Mouse (Mus musculus): ENCODE measurements around the gene Aip. TPM values are rescaled to one million over a fixed set of nuclear protein-coding genes. Genes with fewer than 3 reads are reported as not detected.

Gene Aip
- total RNA-seq, 1 experiment = 26.9 TPM

DNA sequence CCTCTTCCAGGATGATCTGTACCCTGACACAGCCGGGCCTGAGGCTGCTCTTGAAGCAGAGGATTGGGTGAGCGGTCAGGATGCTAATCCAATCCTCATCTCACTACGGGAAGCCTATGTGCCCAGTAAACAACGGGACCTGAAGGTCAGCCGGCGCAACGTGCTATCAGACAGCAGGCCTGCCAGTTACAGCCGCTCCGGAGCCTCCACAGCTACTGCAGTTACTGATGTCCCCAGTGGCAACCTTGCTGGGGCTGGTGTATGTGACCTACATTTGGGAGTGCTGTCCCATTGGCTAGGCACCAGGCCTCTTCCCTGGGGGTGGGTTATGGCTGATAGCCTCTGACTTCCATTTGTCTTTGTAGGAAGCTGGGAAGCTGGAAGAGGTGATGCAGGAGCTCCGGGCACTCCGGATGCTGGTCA, 27.6 kb upstream of the Aip start, which contains the start of gene Ptprcap:
TSS of gene Ptprcap (plus strand) at position 373 of the 423 bp plus-strand sequence.
- Histone ChIP-seq H3K4me3 (ENCODE audit: insufficient read depth in 1 of 2, low read depth in 1 of 2, low read length in 2 of 2, poor library complexity in 1 of 2, severe bottlenecking in 1 of 2) (no peak within 1 kb of the TSS), H3K4me1 (ENCODE audit: control insufficient read depth in 2 of 2, insufficient read depth in 2 of 2, low read length in 2 of 2, poor library complexity in 1 of 2) (peaks cover 0 to 51% of the 10 kb centered on the region in 2 experiments; a peak in 3 of 4 replicates), H3K27ac (ENCODE audit: insufficient read depth, low read depth, low read length, poor library complexity, severe bottlenecking) (peak within 1 kb of the TSS; percentile 4; the same call in 1 of the 2 replicates), H3K9me3 (ENCODE audit: control insufficient read depth, insufficient read depth, low read depth, low read length) (no peaks in the 10 kb centered on the region), H3K9ac (ENCODE audit: insufficient read depth, low read depth, low read length, poor library complexity, severe bottlenecking) (peak within 1 kb of the TSS; percentile 25; the same call in 1 of the 2 replicates), H3K36me3 (ENCODE audit: control insufficient read depth, insufficient read depth, low read length, poor library complexity, severe bottlenecking) (peaks cover 31% of the 10 kb centered on the region)
- in situ Hi-C loops (cut with MboI; ENCODE audit: low sequenced_read_pairs in 2 of 2, unreplicated experiment in 2 of 2) = no loop called here
- TF ChIP-seq MAFK (IDR thresholded peaks at IDR 0.05; ENCODE audit: insufficient read depth, low read depth, low read length) = no peak
- TF ChIP-seq ZNF384 (IDR thresholded peaks at IDR 0.05; ENCODE audit: low read depth, low read length) = no peak
- TF ChIP-seq HCFC1 (IDR thresholded peaks at IDR 0.05; ENCODE audit: borderline replicate concordance, insufficient read depth, low read length) = no peak
- TF ChIP-seq ZC3H11A (IDR thresholded peaks at IDR 0.05; ENCODE audit: borderline replicate concordance, low read depth, low read length) = no peak
- TF ChIP-seq CHD2 (IDR thresholded peaks at IDR 0.05; ENCODE audit: low read depth, low read length) = no peak
- DNase-seq (ENCODE audit: low read depth, low spot score) = no peak

DNA sequence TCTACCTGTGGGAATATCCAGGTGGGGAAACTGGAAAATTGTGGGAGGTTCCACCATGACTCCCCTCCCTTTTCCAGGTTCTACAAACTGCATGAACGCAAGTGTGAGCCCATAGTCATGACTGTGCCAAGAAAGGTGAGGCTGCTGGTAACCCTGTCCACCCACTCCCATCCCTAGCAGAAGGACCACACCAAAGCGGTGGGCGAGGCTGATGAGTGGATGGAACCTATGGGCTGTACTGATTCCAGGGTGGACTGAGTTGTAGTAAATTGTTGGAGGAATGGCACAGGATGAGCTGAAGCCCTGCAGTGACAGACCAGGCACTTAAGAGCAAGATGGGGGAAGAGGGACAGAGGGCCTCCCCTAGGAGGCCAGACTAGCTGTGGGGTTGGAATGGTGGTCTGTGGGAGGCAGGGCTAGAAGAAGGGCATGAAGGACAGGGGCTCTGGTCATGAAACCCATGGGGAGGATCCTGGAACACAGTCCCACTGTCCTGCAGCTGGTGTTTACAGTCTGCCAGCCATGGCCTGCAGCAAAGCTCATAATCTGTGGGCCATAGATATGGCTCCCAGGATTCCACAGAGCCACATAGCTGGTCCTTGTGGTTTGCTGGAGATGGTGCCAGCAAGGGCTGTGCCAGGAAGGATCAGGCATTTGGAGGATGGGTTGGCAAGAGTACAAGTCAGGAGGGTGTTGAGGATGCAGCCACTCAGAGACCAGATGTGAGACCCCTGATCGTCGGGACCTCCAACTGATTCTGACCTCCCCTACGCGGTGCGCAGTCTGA, 27.0 kb upstream of the Aip start:
- in situ Hi-C loops (cut with MboI; ENCODE audit: low sequenced_read_pairs in 2 of 2, unreplicated experiment in 2 of 2) = no loop called here
- TF ChIP-seq ZC3H11A (IDR thresholded peaks at IDR 0.05; ENCODE audit: borderline replicate concordance, low read depth, low read length) (no peak), MAFK (IDR thresholded peaks at IDR 0.05; ENCODE audit: insufficient read depth, low read depth, low read length) (no peak), CHD2 (IDR thresholded peaks at IDR 0.05; ENCODE audit: low read depth, low read length) (no peak), HCFC1 (IDR thresholded peaks at IDR 0.05; ENCODE audit: borderline replicate concordance, insufficient read depth, low read length) (no peak)
- Histone ChIP-seq H3K9ac (ENCODE audit: insufficient read depth, low read depth, low read length, poor library complexity, severe bottlenecking) (no peak overlapping the region), H3K4me3 (ENCODE audit: insufficient read depth in 1 of 2, low read depth in 1 of 2, low read length in 2 of 2, poor library complexity in 1 of 2, severe bottlenecking in 1 of 2) (no peak overlapping the region), H3K36me3 (ENCODE audit: control insufficient read depth, insufficient read depth, low read length, poor library complexity, severe bottlenecking) (peaks cover 25% of the 10 kb centered on the region), H3K9me3 (ENCODE audit: control insufficient read depth, insufficient read depth, low read depth, low read length) (no peaks in the 10 kb centered on the region), H3K27ac (ENCODE audit: insufficient read depth, low read depth, low read length, poor library complexity, severe bottlenecking) (no peak overlapping the region), H3K4me1 (ENCODE audit: control insufficient read depth in 2 of 2, insufficient read depth in 2 of 2, low read length in 2 of 2, poor library complexity in 1 of 2) (peaks cover 3 to 57% of the 10 kb centered on the region in 2 experiments)
- DNase-seq (ENCODE audit: low read depth, low spot score) = no peak

DNA sequence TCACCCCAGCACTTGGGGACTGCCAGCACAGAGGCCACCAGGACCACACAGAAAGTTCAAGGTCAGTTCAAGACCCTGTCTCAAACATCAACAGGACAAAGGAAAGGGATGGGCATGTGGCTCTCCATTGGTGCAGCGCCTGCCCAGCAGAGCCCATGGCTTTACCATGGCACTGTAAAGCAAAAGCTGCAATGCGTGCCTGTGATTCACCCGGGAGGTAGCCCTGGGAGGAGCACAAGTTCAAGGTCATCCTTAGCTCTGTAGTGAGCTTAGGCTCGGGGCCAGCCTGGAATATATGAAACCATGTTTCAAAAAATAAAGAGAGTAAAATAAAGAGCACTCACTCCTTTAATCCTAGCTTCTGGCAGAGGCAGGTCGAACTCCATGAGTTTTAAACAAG, 26.2 kb upstream of the Aip start:
- Histone ChIP-seq H3K9ac (ENCODE audit: insufficient read depth, low read depth, low read length, poor library complexity, severe bottlenecking) (no peak overlapping the region), H3K4me1 (ENCODE audit: control insufficient read depth in 2 of 2, insufficient read depth in 2 of 2, low read length in 2 of 2, poor library complexity in 1 of 2) (peaks cover 3 to 60% of the 10 kb centered on the region in 2 experiments), H3K4me3 (ENCODE audit: insufficient read depth in 1 of 2, low read depth in 1 of 2, low read length in 2 of 2, poor library complexity in 1 of 2, severe bottlenecking in 1 of 2) (no peak overlapping the region), H3K27ac (ENCODE audit: insufficient read depth, low read depth, low read length, poor library complexity, severe bottlenecking) (no peak overlapping the region), H3K36me3 (ENCODE audit: control insufficient read depth, insufficient read depth, low read length, poor library complexity, severe bottlenecking) (peaks cover 25% of the 10 kb centered on the region), H3K9me3 (ENCODE audit: control insufficient read depth, insufficient read depth, low read depth, low read length) (no peaks in the 10 kb centered on the region)
- in situ Hi-C loops (cut with MboI; ENCODE audit: low sequenced_read_pairs in 2 of 2, unreplicated experiment in 2 of 2) = no loop called here
- TF ChIP-seq HCFC1 (IDR thresholded peaks at IDR 0.05; ENCODE audit: borderline replicate concordance, insufficient read depth, low read length) = no peak
- TF ChIP-seq CHD2 (IDR thresholded peaks at IDR 0.05; ENCODE audit: low read depth, low read length) = no peak
- no peak for DNase-seq (ENCODE audit: low read depth, low spot score)

DNA sequence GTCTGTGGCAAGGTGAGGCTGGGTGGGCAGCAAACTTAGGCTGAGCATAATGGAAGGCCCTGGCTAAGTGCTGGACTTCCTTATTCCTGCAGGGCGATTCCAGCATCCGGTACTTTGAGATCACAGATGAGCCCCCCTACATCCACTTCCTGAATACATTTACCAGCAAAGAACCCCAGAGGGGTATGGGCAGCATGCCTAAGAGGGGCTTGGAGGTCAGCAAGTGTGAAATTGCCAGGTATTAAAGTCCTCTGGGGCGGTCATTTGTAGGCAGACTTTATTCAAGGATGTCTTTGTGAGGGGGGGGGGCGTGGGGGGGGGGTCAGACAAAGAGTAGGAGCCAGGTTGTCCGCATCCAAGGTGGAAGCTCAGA, 25.8 kb upstream of the Aip start:
- H3K9ac ChIP-seq (ENCODE audit: insufficient read depth, low read depth, low read length, poor library complexity, severe bottlenecking) = no peak overlapping the region
- H3K4me1 ChIP-seq (ENCODE audit: control insufficient read depth in 2 of 2, insufficient read depth in 2 of 2, low read length in 2 of 2, poor library complexity in 1 of 2) = peaks cover 3 to 60% of the 10 kb centered on the region in 2 experiments
- in situ Hi-C loops (cut with MboI; ENCODE audit: low sequenced_read_pairs in 2 of 2, unreplicated experiment in 2 of 2) = no loop called here
- DNase-seq (ENCODE audit: low read depth, low spot score) = no peak
- peaks cover 25% of the 10 kb centered on the region for H3K36me3 ChIP-seq (ENCODE audit: control insufficient read depth, insufficient read depth, low read length, poor library complexity, severe bottlenecking)
- TF ChIP-seq ZNF384 (IDR thresholded peaks at IDR 0.05; ENCODE audit: low read depth, low read length) (no peak), ZC3H11A (IDR thresholded peaks at IDR 0.05; ENCODE audit: borderline replicate concordance, low read depth, low read length) (no peak), CHD2 (IDR thresholded peaks at IDR 0.05; ENCODE audit: low read depth, low read length) (no peak)
- H3K27ac ChIP-seq (ENCODE audit: insufficient read depth, low read depth, low read length, poor library complexity, severe bottlenecking) = no peak overlapping the region
- no peak overlapping the region for H3K4me3 ChIP-seq (ENCODE audit: insufficient read depth in 1 of 2, low read depth in 1 of 2, low read length in 2 of 2, poor library complexity in 1 of 2, severe bottlenecking in 1 of 2)
- H3K9me3 ChIP-seq (ENCODE audit: control insufficient read depth, insufficient read depth, low read depth, low read length) = no peaks in the 10 kb centered on the region
